Mouse (Mus musculus) c-Kit-positive CD71-negative TER-119-negative erythroid progenitor cells, embryonic 14.5 days (primary cell): ENCODE results near the gene Pkp4.

Experiments
- DNase-seq: peaks from one replicate; pipeline ENCODE4 v3.0.0-alpha.2; 2013; ENCODE audit warnings: low read depth

The Pkp4 gene

GRCm38 (mm10) chr2:59160605-59160963, at the start of gene Pkp4, which contains the start of gene Ccdc148:
Gene Pkp4 (plus strand): TSS chr2:59160850.
Gene Ccdc148 (minus strand): TSS chr2:59160683.
- DNase-seq = peak; percentile 86

GRCm38 (mm10) chr2:59129023-59129422, 31.6 kb upstream of the Pkp4 start:
- DNase-seq = no peak

DNA sequence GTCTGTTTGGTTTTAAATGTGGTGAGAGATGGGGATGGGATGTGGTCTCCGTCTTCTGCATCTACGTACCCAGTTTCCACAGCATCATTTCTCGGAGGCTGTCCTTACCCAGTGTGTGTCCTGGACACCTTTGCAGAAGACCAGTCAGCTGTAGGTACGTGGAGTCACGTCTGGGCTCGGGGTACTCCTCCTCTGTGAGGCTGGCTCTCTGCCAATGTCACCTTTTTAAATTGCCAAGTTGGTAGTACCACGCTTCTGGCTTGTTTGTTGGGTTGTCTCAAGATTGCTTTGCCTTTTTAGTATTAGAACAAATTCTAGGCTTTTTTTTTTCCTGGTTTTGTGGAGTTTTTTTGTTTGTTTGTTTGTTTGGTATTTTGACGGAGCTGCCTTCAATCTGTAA, 30.8 kb upstream of the Pkp4 start:
- no peak for DNase-seq

DNA sequence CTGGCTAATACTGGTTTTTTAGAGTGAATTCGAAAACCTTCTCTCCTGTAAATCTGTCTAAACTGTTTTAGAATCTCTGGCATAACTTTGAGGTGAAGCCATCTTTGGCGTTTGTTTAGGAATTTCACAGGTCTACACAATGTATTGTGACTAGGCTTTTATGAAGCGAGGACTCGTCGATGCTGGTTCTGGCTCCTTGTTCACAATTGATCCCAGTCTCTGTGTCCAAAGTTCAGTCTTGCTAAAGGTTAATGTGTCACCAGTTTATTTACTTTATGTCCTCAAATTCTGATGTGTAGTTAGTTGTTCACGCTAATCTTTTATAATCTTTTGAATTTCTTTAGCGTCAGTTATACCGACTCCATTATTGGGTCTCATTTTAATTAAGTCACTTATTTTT, 29.6 kb upstream of the Pkp4 start:
- no peak for DNase-seq

- DNase-seq = no peak
These were observed 5.2 kb upstream of the Pkp4 start for GRCm38 (mm10) chr2:59155428-59155827.

DNA sequence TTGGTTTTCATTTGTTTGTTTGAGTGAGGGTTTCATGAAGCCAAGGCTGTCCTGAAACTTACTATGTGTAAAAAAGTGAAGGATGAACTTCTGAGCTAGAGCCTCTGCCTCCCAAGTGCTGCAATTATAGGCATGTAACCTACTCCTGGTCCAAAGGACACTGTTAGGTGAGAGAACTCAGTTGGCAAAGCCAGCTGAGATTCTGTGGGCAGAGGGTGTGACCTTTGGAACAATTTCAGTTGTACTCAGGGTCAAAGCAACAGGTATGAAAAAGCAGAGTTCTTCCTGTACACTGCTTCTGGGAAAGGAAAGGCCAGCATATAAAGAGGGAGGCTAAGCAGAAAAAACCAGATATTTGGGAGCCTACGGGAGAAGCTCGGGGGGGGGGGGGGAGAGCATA, 2.5 kb upstream of the Pkp4 start:
- DNase-seq = no peak

- no peak for DNase-seq
These were observed 567 bp upstream of the Pkp4 start for GRCm38 (mm10) chr2:59159961-59160604.

GRCm38 (mm10) chr2:59161021-59161440, 381 bp downstream of the Pkp4 start:
- no peak for DNase-seq

DNA sequence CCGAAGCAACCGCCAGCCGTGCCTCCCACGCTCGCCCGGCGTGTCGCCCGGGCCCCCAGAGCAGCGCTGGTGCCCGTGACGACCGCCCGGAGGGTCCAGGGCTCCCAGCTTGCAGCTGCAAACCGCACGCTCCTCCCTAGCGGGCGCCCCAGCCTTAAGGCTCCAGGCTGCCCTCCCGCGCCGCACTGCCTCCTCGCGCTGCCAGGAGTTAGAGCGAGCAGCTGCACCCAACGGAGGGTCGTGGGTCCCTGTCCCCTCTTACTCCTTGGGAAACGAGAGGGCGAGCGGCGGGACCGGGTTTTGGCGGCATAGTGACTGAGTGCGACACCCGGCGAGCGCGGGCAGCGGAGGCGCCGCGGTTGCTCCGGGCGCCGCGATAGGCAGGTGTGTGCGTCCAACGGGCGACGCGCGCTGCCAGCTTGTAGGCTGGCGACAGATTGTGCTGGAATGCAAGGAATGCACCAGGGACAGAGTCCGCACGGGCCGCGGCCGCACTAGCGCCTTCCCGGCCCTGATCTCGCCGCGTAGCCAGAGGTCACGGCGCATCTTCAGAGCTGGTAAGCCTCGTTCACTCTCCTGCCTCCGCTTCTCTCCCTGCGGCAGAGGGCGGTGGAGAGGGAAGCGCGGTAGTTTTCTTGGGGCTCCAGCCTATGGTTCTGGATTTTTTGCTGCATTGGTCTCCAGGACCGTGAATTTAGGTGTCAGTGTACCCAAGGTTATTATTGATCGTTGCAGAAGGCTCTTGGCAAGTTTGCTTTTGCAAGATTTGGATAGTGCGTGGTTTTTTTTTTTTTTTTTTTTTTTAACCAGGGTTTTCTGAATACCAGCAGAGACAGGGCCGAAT, 1.0 kb downstream of the Pkp4 start:
- DNase-seq = no peak

DNA sequence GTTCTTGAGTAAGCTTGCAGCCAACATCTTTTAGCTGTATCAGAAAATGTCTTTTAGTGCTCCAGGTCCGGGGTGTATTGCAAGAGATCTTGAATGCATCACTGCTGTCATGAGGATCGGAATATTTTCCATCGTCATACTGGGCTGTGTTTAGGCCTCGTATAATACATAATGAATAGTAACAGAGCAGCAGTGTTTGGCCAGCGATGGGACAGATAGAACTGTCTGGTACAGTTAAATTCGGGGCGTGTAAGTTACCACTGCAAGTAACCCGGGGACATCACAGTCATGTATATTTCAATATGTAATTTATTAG, 1.6 kb downstream of the Pkp4 start:
- no peak for DNase-seq

- no peak for DNase-seq
These were observed 6.3 kb downstream of the Pkp4 start for GRCm38 (mm10) chr2:59166976-59167375.

GRCm38 (mm10) chr2:59167830-59168229, 7.2 kb downstream of the Pkp4 start:
- DNase-seq = no peak

GRCm38 (mm10) chr2:59169572-59170207, 9.0 kb downstream of the Pkp4 start:
- no peak for DNase-seq

GRCm38 (mm10) chr2:59170208-59170589, 9.5 kb downstream of the Pkp4 start:
- DNase-seq = no peak

- no peak for DNase-seq
These were observed 9.9 kb downstream of the Pkp4 start for GRCm38 (mm10) chr2:59170593-59170992.

- no peak for DNase-seq
These were observed 10.9 kb downstream of the Pkp4 start for GRCm38 (mm10) chr2:59171533-59171932.

GRCm38 (mm10) chr2:59175926-59176325, 15.3 kb downstream of the Pkp4 start:
- DNase-seq = no peak

- no peak for DNase-seq
These were observed 17.5 kb downstream of the Pkp4 start for GRCm38 (mm10) chr2:59178191-59178590.

GRCm38 (mm10) chr2:59178960-59179359, 18.3 kb downstream of the Pkp4 start:
- DNase-seq = no peak

DNA sequence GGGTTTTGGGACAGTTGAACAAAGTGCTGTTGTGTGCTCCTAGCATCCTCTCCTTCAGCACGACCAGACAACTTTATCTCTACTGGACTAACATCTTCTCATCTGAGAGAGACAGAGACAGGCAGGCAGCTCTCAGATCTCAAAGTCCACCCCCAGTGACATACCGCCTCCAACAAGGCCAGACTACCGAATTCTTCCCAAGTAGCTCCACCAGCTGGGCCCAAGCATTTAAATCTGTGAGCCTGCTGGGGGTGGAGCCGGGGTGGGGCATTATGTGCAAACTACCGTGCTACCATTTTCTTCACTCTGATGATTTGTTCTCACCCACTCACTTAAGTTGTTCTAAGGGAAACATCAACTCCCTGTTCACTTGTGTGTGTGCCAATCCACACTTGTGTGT, 18.8 kb downstream of the Pkp4 start:
- no peak for DNase-seq

- DNase-seq = no peak
These were observed 20.9 kb downstream of the Pkp4 start for GRCm38 (mm10) chr2:59181321-59182113.

- no peak for DNase-seq
These were observed 22.9 kb downstream of the Pkp4 start for GRCm38 (mm10) chr2:59183541-59183940.
